Mouse (Mus musculus) heart, embryonic 10.5 days (tissue): ENCODE measurements around the gene Nucks1. TPM values are rescaled to one million over a fixed set of nuclear protein-coding genes. Genes with fewer than 3 reads are reported as not detected.
"Not testable (repeated sequence)": the region's sequence is repeated elsewhere in the genome, so short reads cannot be mapped to it uniquely, and the experiment has no call there.

Source experiments
- DNase-seq: peaks from one replicate; pipeline ENCODE4 v3.0.0-alpha.2; 2017; ENCODE audit warnings: low spot score
- H3K27ac ChIP-seq: fragments of 300-500 bp; sonication (generic); 2 replicates; pipeline ENCODE4 v1.5.1; 2016; ENCODE audit warnings: mild to moderate bottlenecking
- H3K27me3 ChIP-seq: fragments of 300-500 bp; sonication (generic); 2 replicates; pipeline ENCODE4 v1.6.1; 2016; ENCODE audit warnings: mild to moderate bottlenecking; ENCODE audit not compliant: poor library complexity, insufficient read depth, severe bottlenecking
- H3K36me3 ChIP-seq: fragments of 300-500 bp; sonication (generic); 2 replicates; pipeline ENCODE4 v1.6.1; 2016; ENCODE audit warnings: mild to moderate bottlenecking, moderate library complexity
- H3K4me1 ChIP-seq: fragments of 300-500 bp; sonication (generic); 2 replicates; pipeline ENCODE4 v1.6.1; 2016; ENCODE audit warnings: mild to moderate bottlenecking
- H3K4me3 ChIP-seq: fragments of 300-500 bp; sonication (generic); 2 replicates; pipeline ENCODE4 v1.5.1; 2016; ENCODE audit warnings: mild to moderate bottlenecking, moderate library complexity
- H3K9me3 ChIP-seq: fragments of 300-500 bp; sonication (generic); 2 replicates; pipeline ENCODE4 v1.6.1; 2016; ENCODE audit warnings: mild to moderate bottlenecking, moderate library complexity
- WGBS: fragments of 180-500 bp; shearing (Covaris S2); methylation state at CpG from one replicate; pipeline ENCODE4 v1.1.7; 2016; 5-methylcytosine and 5-hydroxymethylcytosine counted together
- polyA plus RNA-seq: library from polyadenylated mRNA; unstranded; fragments of >200 nt; fragmentation: Nextera tagmentation; extraction: Ambion mirVana; gene quantifications from 2 replicates; pipeline ENCODE4 v1.2.1, GENCODE M21; 2016

Nucks1 gene
- polyA plus RNA-seq, 1 experiment from 2014 or later, result 81.0 TPM

DNA sequence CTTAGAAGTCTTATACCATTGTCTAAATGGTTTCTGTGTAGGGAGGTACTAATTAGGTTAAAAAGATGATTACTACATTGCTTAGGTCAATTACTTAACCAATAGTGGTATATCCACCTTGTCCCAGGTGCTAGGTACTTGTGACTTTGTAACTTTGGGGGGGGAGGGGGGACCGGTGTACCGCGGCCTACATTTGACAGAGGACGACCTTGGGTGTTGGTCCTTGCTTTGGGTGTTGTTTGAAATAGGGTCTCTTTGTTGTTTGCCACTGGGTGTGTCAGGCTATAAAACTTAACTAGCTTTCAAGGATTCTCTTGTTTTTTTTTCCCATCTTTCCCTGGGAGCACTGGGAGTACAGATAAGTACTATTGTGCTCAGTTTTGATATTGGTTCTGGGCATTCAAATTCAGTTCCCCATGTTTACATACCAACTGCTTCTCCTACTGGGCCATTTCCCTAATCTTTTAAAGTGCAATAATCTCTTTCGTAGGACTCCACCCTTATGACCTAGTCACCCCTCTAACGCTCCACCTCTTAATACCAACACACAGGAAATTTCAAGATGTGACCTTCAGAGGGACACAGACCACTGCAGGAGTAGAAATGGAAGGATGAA is 20.2 kb upstream of the Nucks1 start:
- Histone ChIP-seq H3K9me3 (no peaks in the 10 kb centered on the region), H3K4me3 (no peak overlapping the region), H3K27ac (no peak overlapping the region), H3K4me1 (no peaks in the 10 kb centered on the region), H3K27me3 (no peaks in the 10 kb centered on the region), H3K36me3 (no peaks in the 10 kb centered on the region)
- 65% methylated on average over 6 of the region's 6 CpGs for WGBS
- DNase-seq, result no peak

DNA sequence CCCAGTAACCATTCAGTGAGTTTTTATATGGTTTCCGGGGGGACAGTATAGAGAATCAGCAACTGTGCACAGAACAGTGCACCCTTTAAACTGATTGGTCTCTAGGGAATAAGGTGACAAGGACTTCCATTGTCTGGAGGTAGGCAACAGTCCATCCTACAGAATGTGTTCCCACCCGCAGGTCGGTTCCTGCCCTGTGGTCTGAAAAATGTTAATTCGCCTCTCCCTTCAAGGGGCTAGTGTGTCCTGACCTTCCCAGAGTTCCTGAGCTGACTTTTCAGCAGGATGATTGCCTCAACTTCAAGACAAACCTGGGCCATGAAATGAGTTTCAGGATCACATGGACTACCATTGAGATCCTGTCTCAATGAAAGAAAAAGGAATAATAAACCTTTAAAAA is 18.9 kb upstream of the Nucks1 start:
- DNase-seq, result no peak
- no peaks in the 10 kb centered on the region for H3K9me3 ChIP-seq
- H3K27ac ChIP-seq, result no peak overlapping the region
- H3K27me3 ChIP-seq, result no peaks in the 10 kb centered on the region
- H3K4me3 ChIP-seq, result no peak overlapping the region
- 73% methylated on average over 4 of the region's 4 CpGs for WGBS
- H3K4me1 ChIP-seq, result no peaks in the 10 kb centered on the region
- no peaks in the 10 kb centered on the region for H3K36me3 ChIP-seq

DNA sequence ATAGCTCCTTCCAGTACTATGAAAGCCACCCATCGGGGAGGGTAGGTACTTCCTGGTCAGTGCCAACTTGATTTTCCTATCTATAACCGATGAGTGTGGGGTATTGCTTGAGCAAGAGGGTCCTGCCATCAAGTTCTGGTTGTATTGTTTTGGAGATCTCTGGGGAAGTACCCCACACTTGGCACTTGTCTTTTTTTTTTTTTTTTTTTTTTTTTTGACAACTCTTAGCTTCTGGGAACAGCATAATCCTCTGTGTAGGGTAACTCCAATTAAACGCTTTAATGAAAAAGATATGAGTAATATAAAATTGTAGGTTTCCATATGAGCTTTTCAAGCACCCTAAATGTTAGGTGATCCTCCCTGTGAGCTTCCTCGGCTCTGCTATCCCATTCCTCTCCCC is 7.7 kb upstream of the Nucks1 start:
- Histone ChIP-seq H3K27ac (no peak overlapping the region), H3K4me3 (no peak overlapping the region), H3K9me3 (no peaks in the 10 kb centered on the region), H3K36me3 (no peaks in the 10 kb centered on the region), H3K4me1 (no peaks in the 10 kb centered on the region), H3K27me3 (peaks cover 12% of the 10 kb centered on the region)
- no peak for DNase-seq
- 81% methylated on average over 4 of the region's 4 CpGs for WGBS

DNA sequence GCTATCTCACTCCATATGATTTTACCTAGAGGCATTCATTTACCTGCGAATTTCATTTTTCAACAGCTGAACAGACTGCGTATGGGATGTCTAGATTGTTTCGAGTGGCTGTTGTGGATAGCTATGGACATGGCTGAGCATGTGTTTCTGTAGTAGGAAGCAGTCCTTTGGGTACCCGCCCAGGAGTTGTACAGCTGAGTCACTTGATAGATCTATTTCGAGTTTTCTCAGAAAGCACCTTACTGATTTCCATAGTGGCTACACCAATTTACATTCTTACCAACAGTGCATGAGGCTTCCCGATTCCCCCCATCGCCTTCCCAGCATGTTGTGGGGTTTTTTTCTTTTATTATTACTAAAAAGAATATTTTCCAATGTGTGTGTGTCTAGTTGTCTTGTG is 7.1 kb upstream of the Nucks1 start:
- DNase-seq, result no peak
- Histone ChIP-seq H3K27me3 (peaks cover 18% of the 10 kb centered on the region), H3K36me3 (no peaks in the 10 kb centered on the region), H3K4me1 (no peaks in the 10 kb centered on the region), H3K4me3 (no peak overlapping the region), H3K9me3 (no peaks in the 10 kb centered on the region), H3K27ac (no peak overlapping the region)
- WGBS, result 82% methylated on average over 7 of the region's 7 CpGs

DNA sequence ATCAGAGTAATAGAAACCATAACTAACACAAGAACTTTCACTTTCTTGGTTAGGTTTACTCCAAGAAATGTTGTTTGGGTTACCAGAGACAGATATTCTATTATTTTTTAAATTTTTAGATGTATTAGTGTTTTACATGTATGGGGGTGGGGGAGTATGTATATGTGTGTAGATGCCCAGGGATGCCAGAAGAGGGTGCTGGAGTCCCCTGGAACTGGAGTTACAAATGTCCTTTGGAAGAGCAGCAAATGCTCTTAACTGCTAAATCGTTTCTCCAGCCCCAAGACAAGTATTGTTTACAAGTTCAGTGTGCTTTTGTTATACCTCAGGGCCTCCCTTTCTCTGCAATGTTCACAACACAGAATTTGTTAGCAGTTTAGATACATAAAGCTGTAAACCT is 4.8 kb upstream of the Nucks1 start:
- no peak for DNase-seq
- H3K4me3 ChIP-seq, result no peak overlapping the region
- H3K27ac ChIP-seq, result no peak overlapping the region
- no peaks in the 10 kb centered on the region for H3K36me3 ChIP-seq
- H3K9me3 ChIP-seq, result no peaks in the 10 kb centered on the region
- 11% methylated on average over 1 of the region's 1 CpGs for WGBS
- no peaks in the 10 kb centered on the region for H3K4me1 ChIP-seq
- H3K27me3 ChIP-seq, result peaks cover 28% of the 10 kb centered on the region

DNA sequence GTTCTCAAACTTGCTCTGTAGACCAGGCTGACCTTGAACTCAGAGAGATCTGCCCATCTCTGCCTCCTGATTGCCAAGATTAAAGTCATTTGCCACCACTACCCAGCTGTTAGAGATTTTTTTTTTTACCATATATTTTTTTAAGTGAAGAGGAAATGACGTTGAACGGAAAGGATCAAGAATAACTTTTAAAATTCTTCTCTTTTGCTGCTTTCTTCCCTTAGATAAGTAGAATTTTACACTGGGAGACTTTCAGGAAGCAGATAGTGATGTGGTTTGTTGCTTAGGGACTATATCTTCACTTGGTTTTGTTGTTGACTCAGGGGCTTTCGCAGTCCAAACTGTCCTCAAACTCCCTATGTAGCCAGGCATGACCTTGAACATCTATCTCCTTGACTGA is 1.9 kb upstream of the Nucks1 start:
- DNase-seq, result no peak
- WGBS, result 81% methylated on average over 3 of the region's 3 CpGs
- Histone ChIP-seq H3K27me3 (peaks cover 28% of the 10 kb centered on the region), H3K4me1 (peaks cover 8% of the 10 kb centered on the region; the same call in 1 of the 2 replicates), H3K4me3 (no peak overlapping the region), H3K9me3 (no peaks in the 10 kb centered on the region), H3K36me3 (0 out of 2 replicates have a peak, but pooled peaks cover 4% of the 10 kb centered on the region), H3K27ac (no peak overlapping the region)

DNA sequence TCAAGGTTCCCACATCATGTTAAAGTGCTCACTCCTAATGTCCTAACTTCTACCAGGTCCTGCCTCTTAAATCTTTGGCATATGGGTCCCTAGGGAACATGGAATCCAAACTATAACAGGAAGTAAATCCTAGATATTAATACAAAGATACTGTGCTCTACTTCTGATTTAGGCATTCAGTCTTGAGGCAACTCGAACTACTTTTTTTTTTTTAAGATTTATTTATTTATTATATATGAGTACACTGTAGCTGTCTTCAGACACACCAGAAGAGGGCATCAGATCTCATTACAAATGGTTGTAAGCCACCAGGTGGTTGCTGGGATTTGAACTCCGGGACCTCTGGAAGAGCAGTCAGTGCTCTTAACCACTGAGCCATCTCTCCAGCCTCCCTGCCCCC is 1.1 kb upstream of the Nucks1 start:
- not testable (repeated sequence) for H3K4me1 ChIP-seq, DNase-seq, H3K4me3 ChIP-seq, H3K27ac ChIP-seq, H3K9me3 ChIP-seq, H3K36me3 ChIP-seq
- peaks cover 26% of the 10 kb centered on the region for H3K27me3 ChIP-seq
- 89% methylated on average over 2 of the region's 2 CpGs for WGBS

DNA sequence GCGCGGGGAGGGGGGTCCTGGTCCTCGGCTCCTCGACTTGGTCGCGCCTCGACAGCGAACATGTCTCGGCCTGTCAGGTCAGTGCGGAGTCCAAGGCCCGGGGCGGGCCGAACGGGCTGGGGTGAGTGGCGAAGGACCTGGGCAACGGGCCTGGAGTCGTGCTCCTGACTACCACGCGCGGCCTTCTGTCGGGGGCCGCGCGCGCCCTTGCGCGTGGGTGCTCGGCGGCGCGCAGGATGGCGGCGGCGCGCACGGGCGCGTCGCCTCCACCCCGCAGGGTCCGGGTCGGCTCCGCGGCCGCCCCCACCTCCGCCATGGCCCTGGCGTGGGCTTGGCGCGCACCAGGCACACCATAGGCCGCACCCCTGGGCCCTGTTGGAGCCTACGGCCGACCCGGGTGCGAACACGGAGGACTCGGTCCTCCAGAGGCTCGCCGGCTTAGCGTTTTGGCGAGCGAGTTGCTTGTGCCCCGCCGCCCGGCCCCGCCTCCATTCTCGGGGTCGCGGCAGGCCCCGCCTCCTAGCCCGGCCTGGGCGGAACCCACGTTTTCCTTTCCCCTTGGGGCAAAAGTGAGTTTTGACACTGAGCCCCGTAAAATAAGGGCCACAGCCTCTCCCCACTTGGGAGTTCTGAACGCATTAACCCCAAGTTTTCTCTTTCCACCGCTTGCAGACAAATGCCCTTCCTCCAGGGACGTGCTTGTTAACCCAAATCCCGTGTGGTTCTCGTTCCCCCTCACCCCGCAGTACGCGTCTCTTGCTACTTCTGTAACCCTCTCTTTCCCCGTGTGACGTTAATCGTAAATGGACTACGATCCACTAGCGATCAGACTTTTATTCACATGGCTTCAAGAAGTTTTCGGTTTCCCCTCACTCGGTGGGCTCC is 582 bp downstream of the Nucks1 start:
- under 1% methylated on average over 88 of the region's 88 CpGs for WGBS
- no peaks in the 10 kb centered on the region for H3K9me3 ChIP-seq
- H3K4me3 ChIP-seq, result peak overlapping the region; percentile 99
- peaks cover 23% of the 10 kb centered on the region for H3K27me3 ChIP-seq
- DNase-seq, result peak; percentile 86
- H3K27ac ChIP-seq, result peak overlapping the region; percentile 100
- 0 out of 2 replicates have a peak, but pooled peaks cover 9% of the 10 kb centered on the region for H3K36me3 ChIP-seq
- H3K4me1 ChIP-seq, result peaks cover 9% of the 10 kb centered on the region; the same call in 1 of the 2 replicates

DNA sequence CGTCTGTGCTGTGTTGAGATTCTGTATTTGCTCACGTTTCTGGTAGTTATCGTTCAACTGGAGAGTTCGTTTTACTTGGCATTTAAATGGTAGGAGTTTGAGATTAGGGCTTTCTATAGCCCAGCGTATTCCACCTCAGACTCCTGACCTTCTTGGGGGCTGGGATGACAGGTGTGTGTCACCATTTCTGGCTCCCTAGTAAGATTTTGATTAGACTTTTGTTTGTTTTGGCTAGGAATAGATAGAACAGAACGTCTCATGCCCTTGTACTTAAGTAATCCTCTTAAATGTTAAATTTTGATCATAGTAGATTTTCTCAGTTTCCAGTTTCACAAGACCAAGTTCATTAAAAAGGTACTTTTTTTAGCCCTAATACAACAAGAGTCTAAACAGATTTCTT is 7.3 kb downstream of the Nucks1 start:
- H3K9me3 ChIP-seq, result no peaks in the 10 kb centered on the region
- H3K27me3 ChIP-seq, result no peaks in the 10 kb centered on the region
- no peak overlapping the region for H3K4me3 ChIP-seq
- peaks cover 52% of the 10 kb centered on the region for H3K36me3 ChIP-seq
- H3K4me1 ChIP-seq, result peaks cover 3% of the 10 kb centered on the region; the same call in 1 of the 2 replicates
- no peak overlapping the region for H3K27ac ChIP-seq
- DNase-seq, result no peak
- WGBS, result 81% methylated on average over 6 of the region's 6 CpGs

DNA sequence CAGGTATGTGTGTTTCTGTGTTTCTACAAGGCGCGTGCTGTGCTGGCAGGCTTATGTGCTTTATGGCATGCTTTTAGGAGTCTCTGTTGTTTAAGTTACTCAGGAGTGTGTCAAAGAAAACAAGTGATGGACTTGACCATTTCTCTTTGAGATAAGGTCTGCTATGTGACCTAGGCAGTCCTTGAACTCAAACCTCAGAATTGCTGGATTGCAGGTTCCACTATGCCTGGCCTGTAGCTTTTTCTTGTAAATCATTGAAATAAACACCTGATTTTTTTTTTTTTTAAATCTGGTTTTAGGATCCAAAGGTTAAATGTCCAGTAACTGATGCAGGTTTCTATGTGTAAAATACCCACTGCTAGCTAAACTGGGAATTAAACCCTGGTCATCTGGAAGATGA is 8.7 kb downstream of the Nucks1 start:
- no peak overlapping the region for H3K27ac ChIP-seq
- no peaks in the 10 kb centered on the region for H3K27me3 ChIP-seq
- no peak for DNase-seq
- WGBS, result 98% methylated on average over 2 of the region's 2 CpGs
- H3K36me3 ChIP-seq, result peaks cover 60% of the 10 kb centered on the region
- no peaks in the 10 kb centered on the region for H3K9me3 ChIP-seq
- no peak overlapping the region for H3K4me3 ChIP-seq
- no peaks in the 10 kb centered on the region for H3K4me1 ChIP-seq

DNA sequence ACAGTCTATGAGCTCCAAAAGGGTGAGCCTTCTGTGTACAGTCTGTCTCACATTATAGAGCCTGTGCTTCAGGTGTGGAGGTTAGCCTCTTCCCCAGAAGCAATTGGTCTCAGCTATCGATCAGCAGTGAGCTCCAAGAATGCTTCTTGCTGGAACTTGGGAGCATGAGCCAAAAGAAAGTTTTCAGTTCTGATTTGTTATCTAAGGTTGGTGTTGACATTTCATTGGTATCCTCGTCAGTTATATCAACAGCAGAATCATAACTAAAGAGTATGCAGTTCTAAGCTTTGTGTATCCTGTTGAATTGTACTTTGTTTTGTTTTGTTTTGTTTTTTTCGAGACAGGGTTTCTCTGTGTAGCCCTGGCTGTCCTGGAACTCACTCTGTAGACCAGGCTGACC is 11.8 kb downstream of the Nucks1 start:
- Histone ChIP-seq H3K27ac (no peak overlapping the region), H3K4me3 (no peak overlapping the region), H3K36me3 (peaks cover 83% of the 10 kb centered on the region), H3K27me3 (no peaks in the 10 kb centered on the region), H3K4me1 (no peaks in the 10 kb centered on the region), H3K9me3 (no peaks in the 10 kb centered on the region)
- WGBS, result 93% methylated on average over 3 of the region's 3 CpGs
- DNase-seq, result no peak

DNA sequence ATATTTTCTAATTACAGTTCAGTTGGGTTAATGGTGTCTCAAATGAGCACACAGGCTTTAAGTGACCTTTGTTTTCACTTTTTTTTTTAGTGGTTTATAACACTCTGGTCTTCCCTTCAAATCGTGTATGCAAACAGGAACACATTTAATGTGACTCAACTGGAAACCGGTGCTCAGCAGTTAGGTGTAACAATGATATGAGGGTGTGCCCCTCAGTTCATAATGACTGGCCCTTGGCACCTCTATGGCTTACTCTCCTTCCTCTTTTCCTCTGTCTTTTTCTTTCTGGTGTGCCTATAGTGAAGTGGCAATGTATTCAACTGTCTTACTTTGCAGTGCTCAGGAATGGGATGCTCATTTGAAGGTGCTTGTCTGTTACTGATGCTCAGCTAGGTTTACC is 23.1 kb downstream of the Nucks1 start:
- H3K9me3 ChIP-seq, result no peaks in the 10 kb centered on the region
- H3K27ac ChIP-seq, result no peak overlapping the region
- no peak overlapping the region for H3K4me3 ChIP-seq
- no peaks in the 10 kb centered on the region; the same call in 1 of the 2 replicates for H3K4me1 ChIP-seq
- DNase-seq, result no peak
- H3K36me3 ChIP-seq, result peaks cover 63% of the 10 kb centered on the region
- WGBS, result 85% methylated on average over 2 of the region's 2 CpGs
- H3K27me3 ChIP-seq, result no peaks in the 10 kb centered on the region

DNA sequence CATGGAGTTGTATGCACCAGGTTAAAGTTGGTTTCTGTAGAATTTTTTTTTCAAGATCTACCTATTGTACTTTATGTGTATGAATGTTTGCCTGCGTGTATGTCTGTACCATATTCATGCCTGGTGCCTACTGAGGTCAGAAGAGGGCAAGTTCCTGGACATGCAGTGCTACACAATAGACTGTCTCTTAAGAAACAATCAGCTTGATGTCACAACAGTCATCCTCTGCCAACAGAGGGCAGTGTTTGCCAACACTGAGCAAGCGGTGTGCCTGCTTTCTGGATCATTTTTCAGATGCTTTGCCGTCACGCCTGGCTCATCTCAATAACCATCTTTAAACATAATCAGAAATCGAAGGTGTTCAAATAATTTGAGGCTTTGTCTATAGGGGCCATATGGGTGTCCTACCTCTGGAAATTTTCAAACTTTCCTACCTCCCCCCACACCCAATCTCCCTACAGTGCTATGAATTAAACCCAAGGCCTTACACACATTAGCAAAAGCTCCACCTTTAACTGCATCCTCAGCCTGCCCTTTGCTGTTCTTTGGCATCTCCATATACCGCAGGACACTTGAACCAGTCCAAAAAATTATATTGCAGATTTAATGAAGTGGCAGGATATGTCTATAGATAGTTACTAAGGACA is 27.4 kb downstream of the Nucks1 start:
- no peak overlapping the region for H3K27ac ChIP-seq
- H3K27me3 ChIP-seq, result no peaks in the 10 kb centered on the region
- H3K36me3 ChIP-seq, result peaks cover 23% of the 10 kb centered on the region
- DNase-seq, result no peak
- no peaks in the 10 kb centered on the region for H3K9me3 ChIP-seq
- H3K4me1 ChIP-seq, result peaks cover 13% of the 10 kb centered on the region
- H3K4me3 ChIP-seq, result no peak overlapping the region
- 70% methylated on average over 6 of the region's 6 CpGs for WGBS
